Mouse (Mus musculus): ENCODE measurements around the gene 4930519P11Rik. TPM values are rescaled to one million over a fixed set of nuclear protein-coding genes. Genes with fewer than 3 reads are reported as not detected.
A peak's percentile ranks its signal among the peaks of the same experiment; 100 is the strongest.

Gene 4930519P11Rik
- polyA plus RNA-seq, 1 experiment = 0.81 TPM

GRCm38 (mm10) chr2:154583906-154584872, 29.0 kb downstream of the 4930519P11Rik start:
- DNase-seq (ENCODE audit: low read depth) = no peak

GRCm38 (mm10) chr2:154581421-154581820, 31.8 kb downstream of the 4930519P11Rik start:
- DNase-seq (ENCODE audit: low read depth) = no peak

- DNase-seq (ENCODE audit: low read depth) = no peak
These were observed 32.7 kb downstream of the 4930519P11Rik start for GRCm38 (mm10) chr2:154580586-154580985.

- DNase-seq (ENCODE audit: low read depth) = no peak
These were observed 35.5 kb downstream of the 4930519P11Rik start for GRCm38 (mm10) chr2:154577744-154578067.

- DNase-seq (ENCODE audit: low read depth) = no peak
These were observed 36.1 kb downstream of the 4930519P11Rik start for GRCm38 (mm10) chr2:154576876-154577743.

- DNase-seq (ENCODE audit: low read depth) = no peak
These were observed 39.0 kb downstream of the 4930519P11Rik start for GRCm38 (mm10) chr2:154574271-154574670.

GRCm38 (mm10) chr2:154572996-154573395, 40.2 kb downstream of the 4930519P11Rik start:
- DNase-seq (ENCODE audit: low read depth) = no peak

GRCm38 (mm10) chr2:154571976-154572375, 41.3 kb downstream of the 4930519P11Rik start:
- no peak for DNase-seq (ENCODE audit: low read depth)

- DNase-seq (ENCODE audit: low read depth) = no peak
These were observed 42.0 kb downstream of the 4930519P11Rik start for GRCm38 (mm10) chr2:154571266-154571665.

GRCm38 (mm10) chr2:154570666-154571065, 42.6 kb downstream of the 4930519P11Rik start:
- no peak for DNase-seq (ENCODE audit: low read depth)

- DNase-seq (ENCODE audit: low read depth) = no peak
These were observed 43.4 kb downstream of the 4930519P11Rik start, which contains the start of gene E2f1 for GRCm38 (mm10) chr2:154569836-154570286. Gene E2f1, minus strand, starts transcription at chr2:154569892.

- no peak for DNase-seq (ENCODE audit: low read depth)
These were observed 44.0 kb downstream of the 4930519P11Rik start for GRCm38 (mm10) chr2:154569071-154569748.

GRCm38 (mm10) chr2:154568329-154569070, 44.7 kb downstream of the 4930519P11Rik start:
- DNase-seq (ENCODE audit: low read depth) = no peak

GRCm38 (mm10) chr2:154567766-154568165, 45.5 kb downstream of the 4930519P11Rik start:
- DNase-seq (ENCODE audit: low read depth) = no peak

- no peak for DNase-seq (ENCODE audit: low read depth)
These were observed 46.6 kb downstream of the 4930519P11Rik start for GRCm38 (mm10) chr2:154566641-154567040.

GRCm38 (mm10) chr2:154565562-154565961, 47.7 kb downstream of the 4930519P11Rik start:
- no peak for DNase-seq (ENCODE audit: low read depth)

- DNase-seq (ENCODE audit: low read depth) = peak; percentile 56
These were observed 49.5 kb downstream of the 4930519P11Rik start for GRCm38 (mm10) chr2:154563612-154564170.

All from gonadal fat pad, adult 2 months (tissue).